Comparison of ENCODE assay signal across 17 mouse cellular contexts in genomic region chr1:170702263-170702662, GRCm38 (mm10). TPM values are rescaled to one million over a fixed set of nuclear protein-coding genes. Genes with fewer than 3 reads are reported as not detected.
DNase-seq lines count a peak whose midpoint lies in the region; ATAC-seq and TF ChIP-seq lines count a peak whose summit lies in the region.
"Had no signal": no experiment of that assay in that cellular context is flagged by ENCODE, and none has a peak within 500 bp of the region (broad histone marks: within the 10 kb centered on the region; RNA-seq: fewer than 3 reads in every experiment).

No protein-coding gene starts in this region.

- intact Hi-C loops in heart, postnatal 25 days (cut with DNase I), result no loop called here

- peak; percentile 63 for DNase-seq in heart, adult 11 months
- DNase-seq in heart, postnatal 25 days (ENCODE audit: low spot score), result no peak
- peak; percentile 38 for DNase-seq in c-Kit-positive CD71-negative TER-119-negative erythroid progenitor cells, embryonic 14.5 days (ENCODE audit: low read depth)
- no peak for DNase-seq in ovary, postnatal 36 days (ENCODE audit: low spot score)
- no peak for DNase-seq in thymus, adult 2 months
- no peak for DNase-seq in thymus, postnatal 25 days
- DNase-seq: adrenal gland, adult 2 months; cerebellum, postnatal 10 days; gastrocnemius, postnatal 10 days; kidney, adult 2 months; kidney, postnatal 14 days; lung, embryonic 14.5 days; right cerebral cortex, postnatal 25 days had no signal

- no peaks in the 10 kb centered on the region for H3K4me1 ChIP-seq in thymus, adult 2 months (replicated peaks; ENCODE audit: control insufficient read depth, insufficient read depth, low read length)
- H3K4me1 ChIP-seq: forebrain, embryonic 12.5 days; liver, embryonic 12.5 days; midbrain, embryonic 13.5 days had no signal

- H3K4me3 ChIP-seq in thymus, adult 2 months (ENCODE audit: control insufficient read depth, insufficient read depth, low read length), result no peak overlapping the region
- H3K4me3 ChIP-seq: forebrain, embryonic 12.5 days; liver, embryonic 12.5 days; midbrain, embryonic 13.5 days had no signal

- TF ChIP-seq CTCF in thymus, adult 2 months (IDR thresholded peaks at IDR 0.05; ENCODE audit: borderline replicate concordance, control insufficient read depth, extremely low read depth, insufficient read depth, low read length, poor library complexity), result no peak

- H3K36me3 ChIP-seq in thymus, adult 2 months (ENCODE audit: control insufficient read depth, insufficient read depth, low read length), result no peaks in the 10 kb centered on the region
- H3K36me3 ChIP-seq: forebrain, embryonic 12.5 days; liver, embryonic 12.5 days; midbrain, embryonic 13.5 days had no signal

- no peak overlapping the region for H3K27ac ChIP-seq in thymus, adult 2 months (ENCODE audit: control insufficient read depth, insufficient read depth, low read length)
- H3K27ac ChIP-seq: forebrain, embryonic 12.5 days; liver, embryonic 12.5 days; midbrain, embryonic 13.5 days had no signal

- ATAC-seq in megakaryocyte, adult 5-6 weeks (ENCODE audit: poor library complexity, severe bottlenecking), result peak; percentile 81
- ATAC-seq: liver, embryonic 12.5 days; midbrain, embryonic 13.5 days had no signal

- WGBS in thymus, adult 2 months, result 54% methylated on average over 2 of the region's 2 CpGs

- no peaks in the 10 kb centered on the region for H3K27me3 ChIP-seq in thymus, adult 2 months (ENCODE audit: control insufficient read depth, insufficient read depth, low read length)
- H3K27me3 ChIP-seq: forebrain, embryonic 12.5 days; liver, embryonic 12.5 days; midbrain, embryonic 13.5 days had no signal

- TF ChIP-seq POLR2A in thymus, adult 2 months (IDR thresholded peaks at IDR 0.05; ENCODE audit: control insufficient read depth, extremely low read depth, insufficient read depth, low read length, poor library complexity), result no peak

RNA-seq across cellular contexts. Expression of gene Olfml2b, which starts 57.9 kb away (rescaled TPM):
- 10 to 100 TPM in 1 of 2 experiments, 1 to 10 TPM in 1; 9.8 to 13.1 TPM for total RNA-seq in heart, postnatal 25 days (2021)
- total RNA-seq in megakaryocyte, adult 5-6 weeks (2015), result 9.0 and 9.2 TPM in 2 replicates
- 10.8 and 16.5 TPM in 2 replicates for total RNA-seq in megakaryocyte, adult 5-6 weeks (2017)
- polyA plus RNA-seq in thymus, adult 2 months (2012; rRNA removed), result 3.9 and 4.8 TPM in 2 replicates

Comparison
In these comparisons a context has a peak if more than half of its experiments do, and no peak if none do; other contexts are left out.
1. DNase-seq: peak in heart, adult 11 months (single experiment) and c-Kit-positive CD71-negative TER-119-negative erythroid progenitor cells, embryonic 14.5 days (single experiment); none in heart, postnatal 25 days (single experiment), ovary, postnatal 36 days (single experiment), thymus, adult 2 months (single experiment) and thymus, postnatal 25 days (single experiment).